ENCODE assay signal across 22 mouse cellular contexts in genomic region chr12:73363401-73363800, GRCm38 (mm10).
DNase-seq lines count a peak whose midpoint lies in the region; ATAC-seq lines count a peak whose summit lies in the region.
"Had no signal": no experiment of that assay in that cellular context is flagged by ENCODE, and none has a peak within 500 bp of the region (broad histone marks: within the 10 kb centered on the region; RNA-seq: fewer than 3 reads in every experiment).

No protein-coding gene starts in this region.

- H3K27ac ChIP-seq in heart, embryonic 10.5 days, result peak overlapping the region; percentile 48; the same call in 1 of the 2 replicates
- H3K27ac ChIP-seq in heart, embryonic 12.5 days (ENCODE audit: poor library complexity, severe bottlenecking), result no peak overlapping the region
- no peak overlapping the region for H3K27ac ChIP-seq in midbrain, embryonic 11.5 days (ENCODE audit: low read depth, low read length)
- no peak overlapping the region for H3K27ac ChIP-seq in midbrain, embryonic 13.5 days
- H3K27ac ChIP-seq: embryonic facial prominence, embryonic 13.5 days; embryonic facial prominence, embryonic 15.5 days; forebrain, embryonic 10.5 days; forebrain, embryonic 13.5 days had no signal

- no peak overlapping the region for H3K4me3 ChIP-seq in heart, embryonic 10.5 days
- no peak overlapping the region for H3K4me3 ChIP-seq in heart, embryonic 12.5 days
- H3K4me3 ChIP-seq in midbrain, embryonic 11.5 days (ENCODE audit: low read depth, low read length), result no peak overlapping the region
- no peak overlapping the region for H3K4me3 ChIP-seq in midbrain, embryonic 13.5 days (replicated peaks)
- H3K4me3 ChIP-seq: embryonic facial prominence, embryonic 13.5 days; embryonic facial prominence, embryonic 15.5 days; erythroblast, embryonic 14.5 days; forebrain, embryonic 10.5 days; forebrain, embryonic 13.5 days had no signal

- 74% methylated on average over 6 of the region's 6 CpGs for WGBS in heart, embryonic 10.5 days
- 77% methylated on average over 6 of the region's 6 CpGs for WGBS in heart, embryonic 12.5 days
- 88% methylated on average over 6 of the region's 6 CpGs for WGBS in midbrain, embryonic 11.5 days
- 93% methylated on average over 6 of the region's 6 CpGs for WGBS in midbrain, embryonic 13.5 days

- peaks cover 21% of the 10 kb centered on the region for H3K4me1 ChIP-seq in heart, embryonic 10.5 days
- H3K4me1 ChIP-seq in heart, embryonic 12.5 days (replicated peaks), result peaks cover 26% of the 10 kb centered on the region
- H3K4me1 ChIP-seq in midbrain, embryonic 11.5 days (ENCODE audit: control insufficient read depth, insufficient read depth, low read length), result no peaks in the 10 kb centered on the region
- peaks cover 14% of the 10 kb centered on the region; the same call in 1 of the 2 replicates for H3K4me1 ChIP-seq in midbrain, embryonic 13.5 days (replicated peaks)

- no peaks in the 10 kb centered on the region for H3K27me3 ChIP-seq in heart, embryonic 10.5 days (ENCODE audit: insufficient read depth, poor library complexity, severe bottlenecking)
- H3K27me3 ChIP-seq in heart, embryonic 12.5 days (replicated peaks), result no peaks in the 10 kb centered on the region
- no peaks in the 10 kb centered on the region for H3K27me3 ChIP-seq in midbrain, embryonic 11.5 days (ENCODE audit: control insufficient read depth, insufficient read depth, low read length)
- H3K27me3 ChIP-seq in midbrain, embryonic 13.5 days, result no peaks in the 10 kb centered on the region
- H3K27me3 ChIP-seq: embryonic facial prominence, embryonic 13.5 days; embryonic facial prominence, embryonic 15.5 days; forebrain, embryonic 13.5 days had no signal

- intact Hi-C loops in heart, postnatal 36 days (cut with DNase I), result no loop called here

- no peak for ATAC-seq in heart, embryonic 12.5 days (ENCODE audit: insufficient number of reproducible peaks, low FRiP score)
- no peak for ATAC-seq in midbrain, embryonic 11.5 days (ENCODE audit: low FRiP score)
- no peak for ATAC-seq in midbrain, embryonic 13.5 days
- ATAC-seq: forebrain, embryonic 13.5 days; forebrain, embryonic 16.5 days had no signal

- H3K36me3 ChIP-seq in heart, embryonic 10.5 days, result no peaks in the 10 kb centered on the region
- H3K36me3 ChIP-seq in heart, embryonic 12.5 days, result no peaks in the 10 kb centered on the region
- no peaks in the 10 kb centered on the region for H3K36me3 ChIP-seq in midbrain, embryonic 11.5 days (ENCODE audit: control insufficient read depth, insufficient read depth, low read length)
- peaks cover 1% of the 10 kb centered on the region; the same call in 1 of the 2 replicates for H3K36me3 ChIP-seq in midbrain, embryonic 13.5 days
- H3K36me3 ChIP-seq: embryonic facial prominence, embryonic 13.5 days; embryonic facial prominence, embryonic 15.5 days; forebrain, embryonic 10.5 days had no signal

- DNase-seq in heart, embryonic 10.5 days (ENCODE audit: low spot score), result peak; percentile 77
- no peak for DNase-seq in heart, adult 11 months
- no peak for DNase-seq in heart, postnatal 36 days
- peak; percentile 44 for DNase-seq in midbrain, embryonic 11.5 days (ENCODE audit: low spot score, missing footprints)
- DNase-seq: adrenal gland, adult 2 months; adrenal gland, postnatal 10 days; adrenal gland, postnatal 25 days; cerebellum, adult 11 months; cerebellum, adult 18-20 months; cerebellum, adult 8-10 months; cerebellum, adult 9-11 months; cerebellum, postnatal 14 days; cerebellum, postnatal 36 days; embryo, embryonic 11 days had no signal

- H3K4me2 ChIP-seq in heart, embryonic 12.5 days, result 0 out of 2 replicates have a peak overlapping the region, but pooled peaks have one; percentile 6
- H3K4me2 ChIP-seq in midbrain, embryonic 11.5 days, result no peak overlapping the region
- H3K4me2 ChIP-seq in midbrain, embryonic 13.5 days (replicated peaks), result no peak overlapping the region
- H3K4me2 ChIP-seq: embryonic facial prominence, embryonic 13.5 days; embryonic facial prominence, embryonic 15.5 days; forebrain, embryonic 13.5 days had no signal

- H3K9ac ChIP-seq in heart, embryonic 12.5 days, result no peak overlapping the region
- no peak overlapping the region for H3K9ac ChIP-seq in midbrain, embryonic 11.5 days (ENCODE audit: low read length)
- H3K9ac ChIP-seq in midbrain, embryonic 13.5 days (replicated peaks), result no peak overlapping the region
- H3K9ac ChIP-seq: embryonic facial prominence, embryonic 13.5 days; embryonic facial prominence, embryonic 15.5 days; forebrain, embryonic 13.5 days had no signal

- H3K9me3 ChIP-seq in heart, embryonic 10.5 days, result no peaks in the 10 kb centered on the region
- no peaks in the 10 kb centered on the region for H3K9me3 ChIP-seq in heart, embryonic 12.5 days (replicated peaks)
- H3K9me3 ChIP-seq in midbrain, embryonic 11.5 days (ENCODE audit: control insufficient read depth, low read length), result no peaks in the 10 kb centered on the region
- no peaks in the 10 kb centered on the region for H3K9me3 ChIP-seq in midbrain, embryonic 13.5 days
- H3K9me3 ChIP-seq: embryonic facial prominence, embryonic 13.5 days; embryonic facial prominence, embryonic 15.5 days; forebrain, embryonic 10.5 days; forebrain, embryonic 13.5 days had no signal

Comparison
In these comparisons a context has a peak if more than half of its experiments do, and no peak if none do; other contexts are left out.
1. DNase-seq: peak in heart, embryonic 10.5 days (single experiment) and midbrain, embryonic 11.5 days (single experiment); none in heart, adult 11 months (single experiment) and heart, postnatal 36 days (0 of 2).